Mouse (Mus musculus): ENCODE measurements around the gene Dok3.

GRCm38 (mm10) chr13:55527212-55527611 is 1.9 kb downstream of the Dok3 start:
- TF ChIP-seq CTCF (IDR thresholded peaks at IDR 0.05), result no peak
- TF ChIP-seq EP300 (IDR thresholded peaks at IDR 0.05), result no peak

Measured in lung, postnatal 0 days (tissue).